Mouse (Mus musculus) kidney, postnatal 0 days (tissue): ENCODE results near the gene Utrn. TPM values are rescaled to one million over a fixed set of nuclear protein-coding genes. Genes with fewer than 3 reads are reported as not detected.

ENCODE experiments used
- ATAC-seq: fragments of 200-750 bp; cut with Nextera tagmentation; replicated peaks from 2 replicates; pipeline ENCODE4 v1.8.0; 2017; ENCODE audit warnings: low read depth, moderate number of reproducible peaks, moderate TSS enrichment, moderate library complexity; ENCODE audit not compliant: low FRiP score
- DNase-seq: peaks from one replicate; pipeline ENCODE4 v3.0.0-alpha.2; 2016; ENCODE audit warnings: low spot score
- H3K27ac ChIP-seq: fragments of 300-500 bp; sonication (generic); 2 replicates; pipeline ENCODE4 v1.5.1; 2014; ENCODE audit warnings: mild to moderate bottlenecking
- H3K27me3 ChIP-seq: fragments of 300-500 bp; sonication (generic); 2 replicates; pipeline ENCODE4 v1.6.1; 2014; ENCODE audit warnings: low read length, mixed read lengths; ENCODE audit not compliant: insufficient read depth
- H3K36me3 ChIP-seq: fragments of 300-500 bp; sonication (generic); 2 replicates; pipeline ENCODE4 v1.6.1; 2014; ENCODE audit warnings: low read length, mixed read lengths; ENCODE audit not compliant: insufficient read depth
- H3K4me1 ChIP-seq: fragments of 300-500 bp; sonication (generic); replicated peaks from 2 replicates; pipeline ENCODE4 v1.6.1; 2014; ENCODE audit warnings: antibody characterized with exemption, low read length, mixed read lengths; ENCODE audit not compliant: insufficient read depth
- H3K4me2 ChIP-seq: fragments of 300-500 bp; sonication (generic); 2 replicates; pipeline ENCODE4 v1.6.1; 2014; ENCODE audit warnings: mild to moderate bottlenecking, low read length, moderate library complexity, mixed read lengths
- H3K4me3 ChIP-seq: fragments of 300-500 bp; sonication (generic); replicated peaks from 2 replicates; pipeline ENCODE4 v1.5.1; 2014; ENCODE audit warnings: low read depth, low read length
- H3K9ac ChIP-seq: fragments of 300-500 bp; sonication (generic); 2 replicates; pipeline ENCODE4 v1.6.1; 2014; ENCODE audit warnings: low read depth, low read length
- H3K9me3 ChIP-seq: fragments of 300-500 bp; sonication (generic); replicated peaks from 2 replicates; pipeline ENCODE4 v1.6.1; 2016; ENCODE audit warnings: low read length, inconsistent platforms, mixed read lengths
- CTCF ChIP-seq: IDR thresholded peaks from 2 replicates; pipeline ENCODE4 v1.5.1; 2016; ENCODE audit warnings: antibody characterized with exemption, low read depth, mild to moderate bottlenecking, moderate library complexity
- WGBS: fragments of 180-500 bp; shearing (Covaris S2); extraction: QIAGEN DNeasy Blood & Tissue Kit; methylation state at CpG from one replicate; pipeline ENCODE4 v1.1.7; 2014; 5-methylcytosine and 5-hydroxymethylcytosine counted together
- polyA plus RNA-seq: library from polyadenylated mRNA; unstranded; fragments of >200 nt; fragmentation: Nextera tagmentation; extraction: Ambion mirVana; gene quantifications from 2 replicates; pipeline ENCODE4 v1.2.1, GENCODE M21; 2015

Gene Utrn
- polyA plus RNA-seq, 1 experiment from 2014 or later, result 59.0 TPM

DNA sequence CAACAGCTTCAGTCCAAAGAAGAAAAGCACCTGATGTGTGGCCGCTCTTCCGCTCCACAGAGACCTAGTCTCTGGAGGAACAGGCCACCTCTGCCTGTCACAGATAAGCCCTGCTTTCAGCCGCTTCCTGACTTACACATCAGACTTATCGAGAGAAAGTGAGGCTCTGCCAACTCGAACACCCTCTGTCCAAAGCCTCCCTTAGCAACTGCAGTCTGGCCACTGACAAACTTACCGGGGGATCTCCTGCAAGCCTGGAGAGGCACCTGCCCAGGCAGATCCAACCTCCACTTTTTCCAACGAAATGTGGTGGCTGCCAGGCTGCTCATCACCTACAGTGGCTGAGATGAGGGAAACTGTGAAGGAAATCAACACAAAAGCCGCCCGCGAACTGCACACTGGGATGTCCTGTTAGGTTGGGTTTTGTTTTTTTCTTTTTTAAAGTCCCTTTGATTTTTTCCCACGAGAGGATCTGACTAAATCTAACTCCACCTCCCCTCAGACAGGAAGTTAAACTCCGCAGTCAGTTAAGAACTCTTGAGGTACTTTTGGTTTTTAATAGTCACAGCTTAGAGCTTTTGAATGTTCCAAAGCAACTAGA is 55.9 kb downstream of the Utrn start:
- H3K4me1 ChIP-seq, result peaks cover 19% of the 10 kb centered on the region
- H3K36me3 ChIP-seq, result no peaks in the 10 kb centered on the region
- 61% methylated on average over 12 of the region's 12 CpGs for WGBS
- H3K9me3 ChIP-seq, result no peaks in the 10 kb centered on the region
- DNase-seq, result peak; percentile 22
- peak overlapping the region; percentile 55; the same call in 1 of the 2 replicates for H3K27ac ChIP-seq
- H3K4me3 ChIP-seq, result no peak overlapping the region
- H3K27me3 ChIP-seq, result no peaks in the 10 kb centered on the region
- no peak for TF ChIP-seq CTCF
- H3K9ac ChIP-seq, result no peak overlapping the region
- ATAC-seq, result no peak
- no peak overlapping the region for H3K4me2 ChIP-seq

DNA sequence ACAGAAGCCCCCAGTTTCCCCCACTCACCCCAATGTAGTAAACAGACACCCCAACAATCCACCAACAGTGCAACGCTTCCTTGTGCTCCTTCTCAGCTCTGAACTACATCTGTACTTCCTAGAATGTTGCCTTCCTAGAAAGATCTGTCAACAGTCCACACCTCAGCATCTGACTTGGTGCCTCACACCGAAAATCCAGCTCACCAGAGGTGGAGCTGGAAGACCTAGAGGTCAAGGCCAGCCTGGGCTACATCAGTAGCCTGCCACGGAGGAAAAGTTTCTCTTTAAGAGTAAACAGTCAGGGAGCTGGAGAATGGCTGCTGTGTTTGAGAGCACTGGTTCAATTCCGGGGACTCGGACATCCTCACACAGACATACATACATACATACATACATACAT is 56.5 kb downstream of the Utrn start:
- Histone ChIP-seq H3K4me2 (0 out of 2 replicates have a peak overlapping the region, but pooled peaks have one; percentile 9), H3K4me1 (peaks cover 23% of the 10 kb centered on the region), H3K36me3 (no peaks in the 10 kb centered on the region), H3K9me3 (no peaks in the 10 kb centered on the region), H3K9ac (no peak overlapping the region), H3K27me3 (no peaks in the 10 kb centered on the region), H3K4me3 (no peak overlapping the region), H3K27ac (peak overlapping the region; percentile 55; the same call in 1 of the 2 replicates)
- 72% methylated on average over 5 of the region's 5 CpGs for WGBS
- TF ChIP-seq CTCF, result no peak
- ATAC-seq (no peak), DNase-seq (no peak)

DNA sequence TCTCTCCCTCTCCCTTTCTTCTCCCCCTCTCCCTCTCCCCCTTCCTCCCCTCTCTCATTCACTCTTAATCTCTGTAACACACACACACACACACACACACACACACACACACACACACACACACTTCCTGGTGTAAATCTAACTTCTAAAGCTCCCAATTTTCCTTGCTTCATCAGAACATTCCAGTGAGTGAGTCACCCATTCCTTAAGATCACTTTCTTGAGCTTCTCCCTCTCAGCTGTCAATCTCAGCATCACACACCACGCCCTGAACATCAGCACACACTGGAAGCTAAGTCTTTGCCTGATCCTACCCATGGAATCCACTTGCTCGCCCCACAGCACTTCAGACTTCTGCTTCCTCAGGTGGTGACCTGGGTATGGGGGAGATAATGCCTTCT is 58.3 kb downstream of the Utrn start:
- H3K4me2 ChIP-seq, result no peak overlapping the region
- no peak overlapping the region for H3K27ac ChIP-seq
- H3K4me1 ChIP-seq, result peaks cover 29% of the 10 kb centered on the region
- H3K36me3 ChIP-seq, result no peaks in the 10 kb centered on the region
- no peak overlapping the region for H3K4me3 ChIP-seq
- H3K9me3 ChIP-seq, result no peaks in the 10 kb centered on the region
- ATAC-seq (0 out of 2 replicates have a peak, but pooled peaks have one; percentile 34), DNase-seq (peak; percentile 46)
- no peak for TF ChIP-seq CTCF
- no peak overlapping the region for H3K9ac ChIP-seq
- H3K27me3 ChIP-seq, result no peaks in the 10 kb centered on the region
- WGBS, result 66% methylated on average over 2 of the region's 2 CpGs

DNA sequence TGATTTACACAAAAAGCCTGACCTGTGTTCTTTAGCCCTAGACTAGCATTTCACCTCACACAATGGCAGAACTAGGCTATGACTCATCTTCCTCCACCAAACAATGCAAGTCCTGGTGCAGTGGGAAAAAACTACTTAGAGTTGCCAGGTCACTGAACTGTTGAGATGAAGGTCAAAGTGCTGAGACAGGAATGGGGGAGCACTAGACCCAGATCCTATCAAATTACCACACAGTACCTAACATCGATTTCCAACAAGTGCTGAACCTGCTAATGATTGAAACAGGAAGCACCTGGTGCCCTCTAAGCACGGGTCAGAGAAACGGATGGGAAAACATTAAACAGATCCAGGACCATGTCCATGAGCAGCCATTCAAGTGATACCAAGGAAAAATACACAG is 59.5 kb downstream of the Utrn start:
- H3K36me3 ChIP-seq, result no peaks in the 10 kb centered on the region
- no peaks in the 10 kb centered on the region for H3K9me3 ChIP-seq
- no peak overlapping the region for H3K9ac ChIP-seq
- no peaks in the 10 kb centered on the region for H3K27me3 ChIP-seq
- H3K4me1 ChIP-seq, result peaks cover 29% of the 10 kb centered on the region
- no peak overlapping the region for H3K4me2 ChIP-seq
- 20% methylated on average over 3 of the region's 3 CpGs for WGBS
- peak; percentile 59 for DNase-seq
- no peak for TF ChIP-seq CTCF
- H3K4me3 ChIP-seq, result no peak overlapping the region
- peak; percentile 70 for ATAC-seq
- no peak overlapping the region for H3K27ac ChIP-seq

DNA sequence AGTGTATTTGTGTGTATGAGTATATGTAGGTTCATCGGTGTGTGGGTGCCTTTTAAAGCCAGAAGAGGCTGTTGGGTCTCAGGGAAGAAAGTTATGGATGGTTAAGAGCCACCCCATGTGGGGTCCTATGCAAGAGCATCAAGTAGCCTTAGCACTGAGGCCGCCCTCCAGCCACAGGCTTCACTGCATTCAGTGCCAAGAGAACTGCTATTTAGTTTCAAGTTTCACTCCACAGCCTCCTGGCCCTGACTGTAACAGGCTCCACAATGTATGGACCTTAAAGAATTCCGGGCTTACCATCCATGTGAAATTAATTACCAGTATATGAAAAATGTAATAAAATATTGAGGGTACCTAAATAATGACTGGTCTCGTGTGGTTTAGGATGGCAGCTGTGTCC is 60.7 kb downstream of the Utrn start:
- Histone ChIP-seq H3K27ac (no peak overlapping the region), H3K4me3 (no peak overlapping the region), H3K9me3 (no peaks in the 10 kb centered on the region), H3K27me3 (no peaks in the 10 kb centered on the region), H3K4me1 (peaks cover 26% of the 10 kb centered on the region), H3K4me2 (no peak overlapping the region), H3K36me3 (no peaks in the 10 kb centered on the region), H3K9ac (no peak overlapping the region)
- ATAC-seq (no peak), DNase-seq (no peak)
- 55% methylated on average over 4 of the region's 4 CpGs for WGBS
- no peak for TF ChIP-seq CTCF

DNA sequence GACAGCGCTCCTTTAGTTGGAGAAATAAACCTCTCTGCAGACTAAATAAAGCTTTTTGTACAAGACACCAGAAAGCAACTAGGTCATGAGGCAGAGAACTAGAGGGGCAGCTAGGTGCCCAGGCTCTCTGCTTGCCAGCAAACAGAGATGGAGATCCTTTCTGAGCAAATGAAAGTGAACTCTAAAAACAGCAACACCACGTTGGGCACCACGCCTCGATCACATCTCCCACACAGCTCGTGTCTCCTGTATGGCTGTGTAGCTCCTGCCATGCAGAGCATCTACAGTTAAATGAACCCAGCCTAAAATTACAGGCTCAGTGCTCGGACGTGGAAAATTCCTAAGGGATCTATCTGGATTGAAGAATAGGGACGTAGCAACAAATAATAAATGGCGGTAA is 61.5 kb downstream of the Utrn start:
- no peak for ATAC-seq

DNA sequence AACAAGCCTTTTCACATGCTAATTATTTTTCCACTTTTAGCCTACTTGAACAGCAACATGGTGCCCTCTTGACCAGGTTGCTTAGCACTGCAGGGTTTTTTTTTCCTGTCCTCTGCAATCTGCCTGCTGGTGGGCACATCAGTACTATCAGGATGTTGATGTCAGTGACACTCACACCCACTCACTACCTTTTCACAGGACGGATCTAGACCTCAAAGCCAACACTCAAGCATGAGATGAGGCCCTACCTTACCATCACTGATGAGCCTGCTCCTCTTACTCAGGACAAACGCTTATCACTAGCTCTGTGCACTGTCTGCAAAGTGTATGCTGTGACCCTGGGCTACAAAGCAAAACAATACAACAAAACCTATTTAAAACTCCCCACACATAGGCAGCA is 63.3 kb downstream of the Utrn start:
- no peak overlapping the region for H3K27ac ChIP-seq
- H3K9me3 ChIP-seq, result no peaks in the 10 kb centered on the region
- H3K4me2 ChIP-seq, result no peak overlapping the region
- H3K27me3 ChIP-seq, result no peaks in the 10 kb centered on the region
- ATAC-seq, result no peak
- DNase-seq, result no peak
- peaks cover 21% of the 10 kb centered on the region; the same call in 1 of the 2 replicates for H3K4me1 ChIP-seq
- H3K4me3 ChIP-seq, result no peak overlapping the region
- H3K9ac ChIP-seq, result no peak overlapping the region
- no peak for TF ChIP-seq CTCF
- WGBS, result 77% methylated on average over 2 of the region's 2 CpGs
- H3K36me3 ChIP-seq, result no peaks in the 10 kb centered on the region

More for the DNA sequence above, 61.5 kb downstream of the Utrn start:
- H3K9ac ChIP-seq, result no peak overlapping the region
- H3K4me1 ChIP-seq, result peaks cover 26% of the 10 kb centered on the region
- 61% methylated on average over 9 of the region's 9 CpGs for WGBS
- H3K27me3 ChIP-seq, result no peaks in the 10 kb centered on the region
- no peak overlapping the region for H3K27ac ChIP-seq
- no peak overlapping the region for H3K4me3 ChIP-seq
- no peaks in the 10 kb centered on the region for H3K36me3 ChIP-seq
- no peak for TF ChIP-seq CTCF
- H3K4me2 ChIP-seq, result no peak overlapping the region
- no peak for DNase-seq
- no peaks in the 10 kb centered on the region for H3K9me3 ChIP-seq
